Mouse (Mus musculus) thymus, postnatal 25 days (tissue): ENCODE measurements at regions not wholly inside any gene's neighbourhood (a gene's known extent, or its start where the extent isn't known, plus 50 kb on each side); places are given as distances from the start of the nearest gene placed in this dataset.

Source experiments
- DNase-seq: peaks from one replicate; pipeline ENCODE4 v3.0.0; 2022

DNA sequence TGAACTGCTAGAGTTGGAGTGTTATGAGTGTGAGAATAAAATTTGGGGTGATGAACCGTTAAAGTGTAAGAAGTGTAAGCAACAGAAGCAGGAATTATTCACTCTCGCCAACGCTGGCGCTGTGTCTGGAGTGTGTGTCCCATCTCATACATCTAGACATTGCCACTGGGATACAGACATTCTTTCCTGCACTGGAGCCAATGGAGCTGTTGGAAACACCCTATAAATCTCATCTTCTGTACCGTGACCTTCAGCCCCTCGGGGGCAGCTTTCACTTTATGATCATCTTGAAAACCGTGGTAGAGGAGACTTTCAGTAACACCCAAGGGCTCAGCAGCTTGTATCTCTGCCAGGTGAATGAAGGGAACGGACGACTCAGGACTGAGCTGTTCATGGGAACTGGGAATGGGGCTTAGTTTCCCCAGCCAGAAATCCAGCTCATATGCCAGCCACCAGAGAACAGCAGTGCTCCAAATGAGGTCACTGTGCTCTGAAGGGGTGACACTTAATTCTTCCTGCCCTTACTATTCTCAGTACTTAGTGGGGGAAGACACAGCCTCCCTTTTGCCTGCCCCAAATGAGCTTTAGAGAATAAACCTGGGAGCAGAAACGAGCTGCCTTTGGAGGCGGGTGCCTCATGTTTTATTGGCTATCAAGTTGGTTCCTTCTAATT is 293.6 kb downstream of the Slc4a3 start:
- no peak for DNase-seq

DNA sequence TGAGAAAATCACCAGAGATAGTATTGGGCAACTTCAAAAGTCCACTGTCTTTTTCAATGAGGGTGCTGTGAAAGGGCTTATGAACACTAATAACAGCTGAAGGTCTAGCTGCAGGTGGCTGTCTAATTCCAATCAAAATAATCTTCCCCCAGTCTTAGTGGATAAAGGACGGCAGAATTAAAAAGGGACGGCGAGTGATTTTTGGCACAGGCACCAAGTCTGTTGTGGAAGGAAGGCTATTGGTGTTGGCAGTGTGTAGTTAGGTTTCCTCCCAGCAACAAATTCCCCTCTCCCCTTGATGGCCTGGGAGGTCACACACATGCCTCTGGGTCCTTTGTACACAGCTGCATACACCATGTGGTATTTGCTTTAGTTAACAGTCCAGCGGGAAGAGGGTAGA is 296.3 kb downstream of the Slc4a3 start:
- no peak for DNase-seq

DNA sequence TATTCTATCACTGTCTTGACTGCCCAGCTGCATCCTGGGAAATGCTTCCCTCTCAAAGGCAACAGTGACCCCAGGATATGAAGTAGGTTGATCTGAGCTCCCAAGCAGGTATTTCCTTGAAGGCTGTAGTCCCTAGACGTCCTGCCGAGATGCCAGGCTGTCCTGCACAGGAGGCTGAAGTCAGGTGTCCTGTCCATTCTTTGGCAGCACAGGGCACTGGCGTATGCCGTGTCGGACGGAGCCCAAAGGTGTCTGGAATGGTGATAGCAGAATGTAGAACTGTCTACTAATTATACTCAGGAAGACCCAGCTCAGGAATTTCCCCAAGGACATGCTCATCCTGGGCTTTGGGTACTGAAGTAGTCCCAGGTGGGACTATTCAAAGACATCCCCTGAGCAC is 297.3 kb downstream of the Slc4a3 start:
- no peak for DNase-seq

DNA sequence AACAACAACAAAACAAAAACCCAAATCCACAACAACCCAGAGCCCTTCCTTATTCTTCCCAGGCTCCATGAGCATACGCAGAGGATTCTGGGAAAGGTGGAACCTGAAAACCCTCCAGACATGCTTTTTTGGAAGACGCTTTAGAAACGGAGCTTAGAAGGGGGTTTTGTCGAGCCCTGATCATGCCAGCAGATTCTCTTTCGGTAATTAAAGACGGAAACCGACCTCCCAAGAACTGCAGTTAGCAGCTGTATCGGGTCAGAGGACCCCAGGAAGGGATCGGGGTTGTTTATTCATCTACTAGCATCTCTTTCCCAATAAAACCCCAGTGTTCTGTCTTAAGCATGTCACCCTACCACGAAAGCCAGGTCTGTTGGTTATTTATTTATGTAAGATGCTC is 298.1 kb downstream of the Slc4a3 start:
- DNase-seq = no peak

DNA sequence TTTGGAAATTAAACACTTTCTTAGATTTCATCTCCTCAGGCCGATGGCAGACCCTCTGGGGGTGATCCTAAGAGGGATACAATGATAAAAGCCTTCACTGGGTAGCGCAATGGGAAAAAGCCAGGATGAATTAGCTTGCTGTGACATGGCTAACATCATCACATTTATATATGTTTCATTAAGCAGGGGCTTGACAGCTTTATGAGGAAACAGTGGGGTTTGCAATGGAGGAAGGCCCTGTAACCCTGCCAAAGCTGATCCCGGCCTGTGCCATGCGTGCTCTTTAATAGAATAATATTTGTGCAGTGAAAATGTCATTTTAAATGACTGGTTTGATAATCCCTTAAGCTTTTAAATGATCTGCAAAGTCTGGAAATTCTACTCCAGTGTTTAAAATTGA is 298.5 kb downstream of the Slc4a3 start:
- DNase-seq = no peak

DNA sequence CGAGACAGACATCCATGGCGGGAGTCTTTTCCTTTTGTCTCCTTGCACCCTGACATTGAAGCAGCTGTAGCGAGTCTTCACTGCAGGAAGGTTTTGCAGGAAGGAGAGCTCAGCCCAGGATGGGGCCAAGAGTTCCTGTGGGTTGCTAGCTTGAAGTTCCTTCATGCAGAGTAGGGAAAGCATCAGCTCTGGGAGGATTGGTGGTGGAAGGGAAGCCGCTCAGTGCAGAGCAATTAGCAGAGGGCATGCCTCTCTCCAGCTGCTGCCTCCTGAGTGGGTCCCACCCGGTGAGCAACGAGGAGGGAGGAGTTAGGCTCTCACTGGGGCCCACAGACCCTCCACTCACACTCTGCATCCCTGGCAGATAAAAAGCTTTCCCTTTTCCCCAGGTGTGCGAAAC is 298.9 kb downstream of the Slc4a3 start:
- no peak for DNase-seq

DNA sequence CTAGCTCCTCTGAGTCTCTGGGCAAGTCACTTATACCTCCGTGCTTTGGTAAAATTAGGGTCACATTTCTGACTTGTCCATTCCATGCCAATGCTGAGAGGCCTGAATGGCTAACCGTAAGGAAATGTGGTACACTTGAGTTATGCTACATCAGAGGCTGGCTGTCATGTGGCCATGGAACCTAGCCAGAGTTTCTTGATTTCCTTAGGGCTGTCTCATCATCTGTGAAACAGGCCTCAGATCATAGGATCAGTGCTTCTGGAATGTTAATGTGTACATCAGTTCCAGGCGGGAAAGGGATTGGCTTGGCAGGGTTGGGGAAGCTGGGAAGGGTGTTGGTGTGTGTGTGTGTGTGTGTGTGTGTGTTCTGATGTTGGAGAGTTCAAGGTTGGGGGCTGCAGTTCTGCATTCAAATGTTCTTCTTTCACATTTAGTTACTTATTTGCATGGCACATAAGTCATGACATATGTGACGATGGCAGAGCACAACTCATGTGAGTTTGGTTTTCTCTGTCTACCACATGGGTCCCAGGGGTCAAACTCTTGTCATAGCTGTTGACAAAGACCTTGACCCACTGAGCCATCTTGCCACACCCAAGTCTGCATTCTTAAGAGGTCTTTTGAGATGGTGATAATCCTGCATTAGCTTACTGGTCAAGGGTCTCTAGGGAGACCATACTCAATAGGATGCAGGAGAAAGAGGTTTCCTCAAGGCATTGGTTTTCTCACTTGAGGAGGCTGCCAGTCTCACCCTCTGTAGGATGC is 299.9 kb downstream of the Slc4a3 start:
- DNase-seq = no peak

DNA sequence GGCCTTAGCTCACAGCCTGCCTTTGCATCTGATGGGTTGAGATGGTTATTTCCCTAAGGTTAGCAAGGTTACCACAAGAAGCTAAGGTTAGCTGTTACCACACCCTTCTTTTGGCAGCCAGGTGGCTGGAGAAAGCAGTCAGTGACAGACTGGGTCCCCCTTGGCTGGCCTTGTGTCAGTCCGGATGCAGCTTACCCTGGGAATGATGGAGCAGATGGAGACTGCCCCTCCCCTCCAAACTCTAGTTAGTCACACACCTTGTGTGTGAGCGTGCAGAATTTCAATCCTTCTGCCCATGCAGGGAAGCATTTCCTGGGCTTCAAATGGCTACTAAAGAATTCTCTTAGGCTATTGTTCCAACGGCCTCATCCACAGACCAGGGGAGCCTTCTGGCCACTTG is 301.6 kb downstream of the Slc4a3 start:
- DNase-seq = no peak

DNA sequence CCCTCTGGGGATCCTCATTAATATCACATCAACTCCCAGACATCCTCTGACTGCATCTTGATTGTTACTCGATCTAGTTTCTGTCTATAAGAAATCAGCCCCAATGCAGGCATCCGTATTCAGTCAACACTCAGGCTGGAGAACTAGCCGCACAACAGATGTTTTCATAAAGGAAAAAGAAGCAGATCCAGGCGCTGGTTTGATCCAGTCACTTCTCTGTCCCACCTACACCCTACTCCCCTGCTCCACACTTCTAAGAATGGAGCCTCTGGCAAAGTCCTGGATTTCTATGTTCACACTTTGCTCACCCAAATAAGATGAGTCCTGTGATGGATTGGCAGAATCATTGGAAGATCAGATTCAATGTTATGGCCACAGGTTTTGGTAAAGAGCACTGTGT is 302.4 kb downstream of the Slc4a3 start:
- DNase-seq = no peak

DNA sequence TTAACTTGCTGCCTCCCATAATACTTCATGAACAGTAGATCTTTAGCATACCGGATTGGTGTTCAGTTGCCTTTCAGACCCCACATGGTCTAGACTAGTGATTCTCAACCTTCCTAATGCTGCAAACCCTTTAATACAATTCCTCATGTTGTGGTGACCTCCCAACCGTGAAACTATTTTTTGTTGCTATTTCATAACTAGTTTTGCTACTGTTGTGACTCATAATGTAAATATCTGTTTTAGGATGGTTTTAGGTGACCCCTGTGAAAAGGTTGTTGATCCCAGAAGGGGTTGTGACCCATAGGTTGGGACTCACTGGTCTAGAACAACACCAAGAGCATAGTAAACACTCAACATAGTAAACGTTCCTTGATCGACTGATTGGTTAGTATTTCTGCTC is 304.1 kb downstream of the Slc4a3 start:
- no peak for DNase-seq

DNA sequence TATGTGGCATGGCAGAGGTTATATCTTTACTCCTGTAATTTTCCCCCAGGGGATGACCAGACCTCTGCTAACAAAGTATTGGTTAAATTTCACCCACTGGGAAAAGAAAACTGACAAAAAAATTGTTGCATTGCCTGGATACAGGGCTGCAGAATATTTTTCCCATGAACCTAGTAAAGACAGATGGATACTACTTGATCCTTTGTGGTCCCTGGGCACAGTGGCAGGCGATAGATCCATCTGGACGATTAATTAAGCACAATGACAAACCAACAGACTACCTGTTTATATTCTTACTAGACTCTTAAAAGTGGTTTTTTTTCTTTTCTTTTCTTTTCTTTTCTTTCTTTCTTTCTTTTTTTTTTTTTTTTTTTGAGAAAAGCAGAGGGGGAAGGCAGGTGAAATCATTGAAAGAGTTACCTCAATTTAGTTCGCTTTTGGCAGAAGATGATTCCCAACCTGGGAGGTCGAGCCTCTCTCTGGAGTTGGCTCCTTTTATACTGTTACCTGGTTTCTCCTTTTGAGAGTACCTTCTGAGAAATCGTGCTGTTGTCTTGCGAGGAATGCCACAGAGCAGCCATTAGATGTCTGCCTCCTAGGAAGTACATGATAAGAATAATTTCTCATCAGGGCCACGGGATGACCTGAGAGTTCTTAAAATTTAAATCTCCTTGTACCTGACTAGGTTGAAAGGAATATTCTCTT is 312.6 kb downstream of the Slc4a3 start:
- DNase-seq = no peak

DNA sequence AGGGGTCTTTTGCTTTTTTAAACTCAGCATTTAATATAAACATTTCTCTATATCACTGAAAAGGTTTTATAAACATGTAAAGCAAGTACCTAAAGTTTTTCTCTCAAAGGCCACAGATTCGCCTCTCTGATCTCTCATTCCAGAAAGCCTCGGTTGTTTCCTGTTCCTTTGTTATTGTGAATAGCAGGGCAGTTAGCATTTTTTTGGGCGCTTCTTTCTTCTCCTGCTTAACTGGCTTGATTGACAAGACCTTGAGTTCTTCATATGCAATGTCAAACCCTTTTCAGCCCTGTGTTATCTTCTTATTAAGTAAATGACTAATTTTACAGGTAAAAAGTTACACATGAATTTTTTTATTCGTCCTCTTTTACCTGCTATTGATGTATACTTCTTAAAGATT is 316.7 kb downstream of the Slc4a3 start:
- no peak for DNase-seq

DNA sequence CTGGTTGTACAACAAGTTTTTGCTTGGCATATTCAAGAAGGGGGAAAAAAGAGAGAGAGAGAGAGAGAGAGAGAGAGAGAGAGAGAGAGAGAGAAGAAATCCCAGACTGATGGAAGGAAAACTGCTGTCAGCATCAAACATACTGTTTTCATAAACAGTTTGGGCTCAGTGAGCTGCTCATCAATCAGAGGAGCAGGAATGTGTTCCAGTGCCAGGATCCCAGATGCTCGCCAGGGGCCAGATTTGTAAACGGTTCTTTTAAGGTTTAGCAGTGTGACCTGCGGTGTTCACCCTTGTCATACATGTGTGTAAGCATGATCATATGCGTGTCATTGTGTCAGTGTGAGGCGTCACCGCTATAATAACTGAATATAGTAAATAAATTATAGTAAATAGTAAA is 320.5 kb downstream of the Slc4a3 start:
- DNase-seq = no peak

DNA sequence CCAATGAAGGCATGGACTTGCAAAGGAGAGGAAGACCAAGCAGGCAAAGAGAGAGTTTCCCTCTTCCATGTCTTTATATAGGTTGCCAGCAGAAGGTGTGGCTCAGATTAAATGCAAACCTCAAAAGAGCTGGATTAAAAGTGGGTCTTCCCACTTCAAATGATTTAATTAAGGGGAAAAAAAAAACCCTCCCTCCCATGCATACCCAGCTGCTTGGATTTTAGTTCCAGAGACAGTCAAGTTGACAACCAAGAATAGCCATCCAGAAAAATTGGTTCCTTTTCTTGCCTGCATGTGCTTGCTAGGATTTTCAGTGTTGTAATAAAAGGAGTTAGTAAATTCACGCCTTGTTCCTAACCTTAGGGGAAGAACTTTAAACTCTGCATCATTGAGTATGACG is 323.3 kb downstream of the Slc4a3 start:
- DNase-seq = no peak

DNA sequence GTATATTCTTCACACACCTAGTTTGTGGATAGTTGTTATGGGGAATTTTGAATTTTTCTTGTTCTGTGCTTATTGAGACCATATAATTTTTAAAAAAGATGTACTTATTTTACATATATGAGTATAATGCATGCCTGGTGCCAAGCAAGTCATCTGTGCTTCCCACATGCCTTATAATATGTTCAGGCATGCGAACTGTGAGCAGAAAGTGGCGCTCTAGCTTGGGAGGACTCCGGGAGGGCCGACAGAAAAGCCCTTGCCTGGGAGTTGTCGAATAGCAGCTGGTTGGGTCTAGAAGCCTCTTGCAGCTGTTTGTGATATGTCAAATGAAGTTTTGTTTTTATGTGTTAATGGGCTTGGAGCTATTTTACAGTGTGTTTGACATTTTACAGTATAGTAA is 323.8 kb downstream of the Slc4a3 start:
- no peak for DNase-seq

DNA sequence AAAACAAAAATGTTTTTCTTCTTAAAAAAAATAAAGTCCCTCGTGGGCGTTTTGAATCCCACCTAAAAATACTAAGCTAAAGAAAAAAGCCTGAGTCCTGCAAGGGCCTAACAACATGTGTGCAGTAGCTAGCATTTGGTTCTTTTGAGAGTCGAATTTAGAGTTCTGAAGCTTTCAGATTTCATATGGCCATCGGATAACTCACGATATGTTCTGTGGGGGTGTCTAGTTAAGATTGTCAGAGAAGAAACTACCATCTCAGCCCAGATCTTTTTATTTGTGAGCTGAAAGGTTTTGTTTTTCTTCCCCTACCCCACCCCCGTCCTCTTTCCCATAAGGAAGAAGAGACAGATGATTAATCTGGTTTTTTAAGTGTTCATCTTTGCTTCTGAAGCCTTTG is 327.8 kb downstream of the Slc4a3 start:
- DNase-seq = no peak

DNA sequence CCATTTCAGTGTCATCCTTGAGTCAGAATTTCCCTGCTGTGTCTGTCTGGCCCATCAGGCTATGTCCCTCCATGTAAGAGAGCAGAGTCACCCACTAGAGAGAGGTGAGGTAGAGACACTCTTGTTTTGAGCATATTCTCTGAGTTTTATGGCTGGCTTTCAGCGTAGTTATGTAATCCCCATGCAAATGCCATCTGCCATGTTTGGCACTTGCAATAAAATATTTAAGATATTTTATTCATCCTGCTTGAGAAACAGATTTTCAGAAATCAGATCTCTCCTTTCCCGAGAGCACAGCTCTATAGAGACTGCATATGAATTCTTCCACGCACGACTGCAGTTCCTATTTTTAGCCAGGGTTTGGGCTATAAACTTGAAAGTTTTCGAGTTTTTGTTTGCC is 331.1 kb downstream of the Slc4a3 start:
- no peak for DNase-seq

DNA sequence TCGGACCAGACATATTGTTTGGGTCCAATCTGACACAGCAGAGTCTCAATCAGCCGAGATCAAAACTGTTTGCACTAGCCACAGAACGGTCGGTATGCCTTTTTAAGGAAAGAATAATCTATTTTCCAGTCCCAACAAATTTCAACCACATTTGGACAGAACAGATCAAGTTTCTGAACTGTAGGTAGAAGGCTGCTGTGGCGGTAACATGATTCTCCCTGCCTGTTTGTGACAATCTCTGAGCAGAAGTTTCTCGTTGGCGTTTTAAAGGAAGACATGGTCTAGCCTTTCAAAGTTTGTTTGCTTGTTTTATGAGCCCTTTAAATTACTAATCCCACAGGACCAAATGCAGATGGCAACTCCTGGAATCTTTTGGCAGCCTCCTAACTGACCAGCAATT is 339.6 kb downstream of the Slc4a3 start:
- no peak for DNase-seq

DNA sequence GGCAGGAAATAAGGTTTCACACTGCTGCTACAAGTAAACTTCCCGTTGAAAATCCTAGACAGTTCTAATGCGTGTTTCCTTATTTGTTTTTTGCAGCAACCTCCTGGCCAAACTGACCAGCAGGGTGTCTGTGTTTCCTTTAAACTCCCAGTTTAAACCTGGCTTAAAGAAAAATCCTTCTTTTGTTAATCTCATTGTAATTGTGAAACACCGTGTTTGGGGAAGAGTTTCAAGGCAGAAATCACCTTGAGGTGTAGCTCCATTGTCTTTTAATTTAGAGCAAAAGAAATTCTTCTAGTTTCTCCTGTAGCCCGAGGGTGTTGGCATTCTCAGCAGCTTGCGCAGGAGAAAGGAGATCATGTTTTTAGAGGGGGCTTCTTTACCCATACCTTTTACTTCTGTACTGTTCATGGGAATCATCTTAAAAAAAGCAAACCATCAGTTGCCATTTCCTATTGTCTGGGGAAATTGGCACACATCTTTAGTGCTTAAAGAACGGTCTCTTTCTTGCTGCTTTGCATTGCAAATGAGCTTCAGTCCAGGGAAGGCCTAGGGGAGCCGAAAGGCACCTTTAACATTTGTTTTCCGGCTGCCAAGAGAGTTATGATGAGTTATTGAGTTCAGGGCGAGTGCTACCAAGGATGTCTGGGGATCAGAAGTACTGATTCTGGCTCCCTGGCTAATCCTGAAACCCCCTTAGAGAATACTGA is 342.6 kb downstream of the Slc4a3 start:
- no peak for DNase-seq

DNA sequence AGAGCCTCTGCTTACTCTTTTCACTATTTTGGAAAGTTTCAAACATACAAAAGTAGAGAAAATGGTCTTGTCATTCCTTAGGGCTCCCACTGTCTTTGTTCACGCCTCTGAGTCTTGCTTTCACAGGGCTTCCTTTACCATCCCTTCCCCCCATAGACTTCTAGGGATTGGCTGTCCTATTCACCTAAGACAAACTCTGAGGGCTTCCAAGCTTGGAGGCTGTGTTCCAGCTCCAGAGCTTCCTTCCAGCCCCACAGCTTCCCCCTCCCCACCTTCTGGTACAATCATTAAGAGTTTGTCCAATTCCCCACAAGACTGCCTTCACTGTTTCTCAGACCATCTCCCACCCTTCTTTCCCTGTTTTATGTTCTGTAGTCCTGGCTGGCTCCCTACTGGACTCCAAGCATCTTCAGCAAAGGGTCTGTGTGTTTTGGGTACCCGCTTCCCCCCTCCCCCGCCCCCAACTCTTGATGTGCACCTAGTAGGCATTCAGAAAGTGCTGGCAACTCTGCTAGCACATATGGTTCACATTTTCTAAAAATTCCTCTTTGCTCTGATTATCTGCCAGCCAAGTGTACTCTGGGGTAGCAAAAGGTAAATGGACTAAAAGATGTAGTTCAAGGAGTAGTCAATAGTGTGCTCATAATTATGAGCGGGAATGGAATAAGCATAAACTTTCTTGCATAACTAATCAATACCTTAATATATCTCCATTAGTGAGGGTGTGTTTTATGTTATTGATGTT is 344.0 kb downstream of the Slc4a3 start:
- no peak for DNase-seq

DNA sequence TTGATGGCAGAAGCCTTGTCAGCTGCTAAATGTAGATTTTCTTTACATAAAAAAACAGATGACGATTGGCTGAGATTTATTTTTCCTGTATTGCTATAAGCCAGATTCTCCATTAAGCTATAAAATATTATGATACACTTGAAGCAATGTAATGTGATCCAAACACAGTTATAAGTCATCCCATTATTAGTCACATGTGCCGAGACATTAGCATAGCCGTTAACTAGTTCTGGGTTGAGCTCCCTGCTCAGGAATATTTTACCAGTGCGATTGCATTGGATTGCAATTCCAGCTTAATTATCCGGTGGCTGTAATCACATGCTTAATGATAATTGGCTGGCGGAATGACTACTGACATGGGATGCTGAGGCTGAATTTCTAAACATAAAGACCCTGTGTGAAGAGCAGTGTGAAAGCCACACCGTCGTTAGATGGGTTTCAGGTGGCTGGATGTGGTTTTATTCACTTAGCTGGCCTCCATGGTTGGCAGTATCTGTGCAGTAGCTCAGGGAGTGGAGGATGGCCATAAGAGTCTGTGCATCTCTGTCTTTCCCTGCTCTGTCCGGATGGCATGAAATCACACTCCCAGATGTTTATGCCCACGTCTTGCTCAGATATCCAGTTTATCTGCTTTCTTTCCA is 344.7 kb downstream of the Slc4a3 start:
- no peak for DNase-seq

DNA sequence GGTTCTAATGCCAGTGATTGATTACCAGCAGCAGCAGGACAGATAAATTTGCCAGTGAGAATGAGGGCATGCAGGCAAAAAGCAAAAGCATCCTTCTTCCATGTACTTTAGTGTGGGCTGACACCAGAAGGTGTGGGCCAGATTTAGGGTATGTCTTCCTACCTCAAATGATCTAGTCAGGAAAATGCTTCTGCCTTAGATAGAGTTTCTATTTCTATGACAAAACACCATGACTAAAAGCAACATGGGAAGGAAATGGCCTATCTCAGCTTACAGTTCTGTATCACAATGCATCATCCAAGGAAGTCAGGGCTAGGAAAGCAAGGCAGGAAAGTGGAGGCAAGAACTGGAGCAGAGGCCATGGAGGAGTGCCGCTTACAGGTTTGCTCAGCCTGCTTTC is 349.5 kb downstream of the Slc4a3 start:
- no peak for DNase-seq
